Mouse (Mus musculus) CH12.LX (cell line): Measurements from ENCODE around the gene Ebf1. TPM values are rescaled to one million over a fixed set of nuclear protein-coding genes. Genes with fewer than 3 reads are reported as not detected.

Source experiments
- DNase-seq: peaks from one replicate; pipeline ENCODE4 v3.0.0-alpha.2; 2013; ENCODE audit errors: extremely low read depth
- H3K27ac ChIP-seq: 2 replicates; pipeline ENCODE4 v1.5.1; 2012; ENCODE audit warnings: low read depth, mild to moderate bottlenecking, control low read depth, moderate library complexity; ENCODE audit not compliant: insufficient read depth
- H3K27me3 ChIP-seq: replicated peaks from 2 replicates; pipeline ENCODE3; 2012; ENCODE audit warnings: inconsistent platforms
- H3K36me3 ChIP-seq, 2 experiments: replicated peaks in 1 of 2; 2 replicates each; pipeline versions ENCODE3 to v1.6.1; 2012; ENCODE audit warnings: inconsistent platforms in 1 of 2, low read length in 1 of 2, mild to moderate bottlenecking in 1 of 2, mixed read lengths in 1 of 2, moderate library complexity in 1 of 2; ENCODE audit not compliant: control insufficient read depth in 1 of 2, insufficient read depth in 1 of 2
- H3K4me1 ChIP-seq, 2 experiments: 2 replicates each; pipeline ENCODE4 v1.6.1; 2012; ENCODE audit warnings: inconsistent platforms in 1 of 2, moderate library complexity in 1 of 2; ENCODE audit not compliant: insufficient read depth in 2 of 2, control insufficient read depth in 1 of 2
- H3K4me2 ChIP-seq: 2 replicates; pipeline ENCODE4 v1.6.1; 2012; ENCODE audit warnings: low read depth, mild to moderate bottlenecking, control low read depth; ENCODE audit not compliant: poor library complexity, insufficient read depth, severe bottlenecking
- H3K4me3 ChIP-seq, 3 experiments: fragments of 150-350 bp in 1 of 3; sonication (generic) in 1 of 3; replicated peaks in 1 of 3; 2 replicates each; pipeline versions ENCODE3 to v1.5.1; 2011 to 2012; ENCODE audit warnings: low read depth in 2 of 3, low read length in 2 of 3, mild to moderate bottlenecking in 2 of 3, moderate library complexity in 2 of 3, control low read depth in 1 of 3, improper control_type of control experiment in 1 of 3, inconsistent platforms in 1 of 3, mixed read lengths in 1 of 3; ENCODE audit not compliant: poor library complexity in 1 of 3
- H3K79me2 ChIP-seq: replicated peaks from 2 replicates; pipeline ENCODE4 v1.6.1; 2012; ENCODE audit warnings: mild to moderate bottlenecking, moderate library complexity; ENCODE audit not compliant: control insufficient read depth, poor library complexity, insufficient read depth, severe bottlenecking; ENCODE audit errors: extremely low read depth
- H3K9ac ChIP-seq: 2 replicates; pipeline ENCODE4 v1.6.1; 2012; ENCODE audit warnings: low read depth, mild to moderate bottlenecking, control low read depth, moderate library complexity; ENCODE audit not compliant: insufficient read depth
- H3K9me3 ChIP-seq: replicated peaks from 2 replicates; pipeline ENCODE3; 2012; ENCODE audit warnings: low read length, inconsistent platforms, mixed read lengths
- BHLHE40 ChIP-seq: IDR thresholded peaks from 2 replicates; pipeline ENCODE4 v1.6.1; 2011; ENCODE audit warnings: mild to moderate bottlenecking, low read depth, low read length, improper control_type of control experiment
- CHD1 ChIP-seq: IDR thresholded peaks from 2 replicates; pipeline ENCODE4 v1.6.1; 2012; ENCODE audit warnings: low read depth, low read length, improper control_type of control experiment, inconsistent platforms
- CHD2 ChIP-seq: IDR thresholded peaks from 2 replicates; pipeline ENCODE4 v1.6.1; 2011; ENCODE audit warnings: low read length, improper control_type of control experiment
- ELF1 ChIP-seq: IDR thresholded peaks from 2 replicates; pipeline ENCODE4 v1.6.1; 2014; ENCODE audit warnings: low read depth, mild to moderate bottlenecking, inconsistent platforms, low read length, improper control_type of control experiment
- EP300 ChIP-seq: IDR thresholded peaks from 2 replicates; pipeline ENCODE4 v1.6.1; 2011; ENCODE audit warnings: low read length, improper control_type of control experiment
- ETS1 ChIP-seq: conservative IDR thresholded peaks from 2 replicates; pipeline ENCODE4 v1.6.1; 2012; ENCODE audit warnings: low read depth, mild to moderate bottlenecking, inconsistent platforms, low read length, improper control_type of control experiment, moderate library complexity
- HCFC1 ChIP-seq: IDR thresholded peaks from 2 replicates; pipeline ENCODE4 v1.6.1; 2012; ENCODE audit warnings: low read depth, mild to moderate bottlenecking, inconsistent platforms, low read length, improper control_type of control experiment
- IRF4 ChIP-seq: IDR thresholded peaks from 2 replicates; pipeline ENCODE4 v1.6.1; 2014; ENCODE audit warnings: low read depth, mild to moderate bottlenecking, inconsistent platforms, low read length, improper control_type of control experiment
- JUN ChIP-seq: IDR thresholded peaks from 2 replicates; pipeline ENCODE4 v1.6.1; 2011; ENCODE audit warnings: low read depth, mild to moderate bottlenecking, low read length, improper control_type of control experiment, moderate library complexity; ENCODE audit not compliant: insufficient read depth
- JUND ChIP-seq: conservative IDR thresholded peaks from 2 replicates; pipeline ENCODE4 v1.6.1; 2011; ENCODE audit warnings: low read depth, low read length, improper control_type of control experiment
- KAT2A ChIP-seq: IDR thresholded peaks from 2 replicates; pipeline ENCODE4 v1.6.1; 2012; ENCODE audit warnings: low read length, improper control_type of control experiment, inconsistent platforms; ENCODE audit not compliant: insufficient replicate concordance
- MAZ ChIP-seq: IDR thresholded peaks from 2 replicates; pipeline ENCODE4 v1.6.1; 2012; ENCODE audit warnings: low read depth, mild to moderate bottlenecking, inconsistent platforms, low read length, improper control_type of control experiment, moderate library complexity
- MEF2A ChIP-seq: IDR thresholded peaks from 2 replicates; pipeline ENCODE4 v1.6.1; 2014; ENCODE audit warnings: low read depth, mild to moderate bottlenecking, inconsistent platforms, low read length, improper control_type of control experiment, borderline replicate concordance
- MXI1 ChIP-seq: IDR thresholded peaks from 2 replicates; pipeline ENCODE4 v1.6.1; 2011; ENCODE audit warnings: mild to moderate bottlenecking, low read depth, low read length, improper control_type of control experiment
- MYC ChIP-seq: IDR thresholded peaks from 2 replicates; pipeline ENCODE4 v1.6.1; 2011; ENCODE audit warnings: low read depth, mild to moderate bottlenecking, improper control_type of control experiment, low read length
- PAX5 ChIP-seq: IDR thresholded peaks from 2 replicates; pipeline ENCODE4 v1.6.1; 2012; ENCODE audit warnings: low read length, inconsistent platforms, mixed read lengths
- RCOR1 ChIP-seq: conservative IDR thresholded peaks from 2 replicates; pipeline ENCODE4 v1.6.1; 2012; ENCODE audit warnings: low read depth, mild to moderate bottlenecking, inconsistent platforms, low read length, improper control_type of control experiment
- SIN3A ChIP-seq: IDR thresholded peaks from 2 replicates; pipeline ENCODE4 v1.6.1; 2012; ENCODE audit warnings: low read length, improper control_type of control experiment, inconsistent platforms
- SMC3 ChIP-seq: IDR thresholded peaks from 2 replicates; pipeline ENCODE4 v1.6.1; 2011; ENCODE audit warnings: low read depth, low read length, improper control_type of control experiment
- TCF12 ChIP-seq: IDR thresholded peaks from 2 replicates; pipeline ENCODE4 v1.6.1; 2014; ENCODE audit warnings: low read depth, mild to moderate bottlenecking, inconsistent platforms, low read length, improper control_type of control experiment
- UBTF ChIP-seq: IDR thresholded peaks from 2 replicates; pipeline ENCODE4 v1.6.1; 2012; ENCODE audit warnings: low read depth, mild to moderate bottlenecking, inconsistent platforms, low read length, improper control_type of control experiment, moderate library complexity
- USF2 ChIP-seq: conservative IDR thresholded peaks from 2 replicates; pipeline ENCODE4 v1.6.1; 2011; ENCODE audit warnings: low read depth, low read length, improper control_type of control experiment
- ZKSCAN1 ChIP-seq: IDR thresholded peaks from 2 replicates; pipeline ENCODE4 v1.6.1; 2012; ENCODE audit warnings: low read depth, inconsistent platforms, low read length, improper control_type of control experiment, borderline replicate concordance
- ZNF384 ChIP-seq: IDR thresholded peaks from 2 replicates; pipeline ENCODE4 v1.6.1; 2012; ENCODE audit warnings: low read depth, low read length, improper control_type of control experiment, inconsistent platforms
- dilution Hi-C: fragments of 300-500 bp; cut with MboI; formaldehyde crosslinking; loops from 2 replicates; pipeline ENCODE4 v1.14.3; 2020; ENCODE audit warnings: low sequenced_read_pairs; ENCODE audit not compliant: extremely low pct_unique_long_range_greater_than_20kb, extremely low pct_ligation_motif_present
- in situ Hi-C: fragments of 300-500 bp; cut with MboI; formaldehyde crosslinking; loops from 3 replicates; pipeline ENCODE4 v1.14.3; 2019; ENCODE audit warnings: low sequenced_read_pairs, low pct_ligation_motif_present, low pct_unique_long_range_greater_than_20kb, mixed read lengths
- polyA plus RNA-seq: library from polyadenylated mRNA; unstranded; fragments of >175 nt; gene quantifications from 2 replicates; pipeline ENCODE4 v1.2.1, GENCODE M21; 2012; ENCODE audit warnings: low read depth; ENCODE audit not compliant: insufficient read length
- total RNA-seq, 2 experiments: library from RNA; depleted of rRNA; stranded (reverse); fragments of 300-350 nt in 1 of 2; fragments of >200 nt in 1 of 2; gene quantifications; 2 replicates each; pipeline ENCODE4 v1.2.3; 2012 to 2014

Ebf1 gene
- total and polyA plus RNA-seq, 3 experiments: 37.8 to 60.7 (median 42.8) TPM

DNA sequence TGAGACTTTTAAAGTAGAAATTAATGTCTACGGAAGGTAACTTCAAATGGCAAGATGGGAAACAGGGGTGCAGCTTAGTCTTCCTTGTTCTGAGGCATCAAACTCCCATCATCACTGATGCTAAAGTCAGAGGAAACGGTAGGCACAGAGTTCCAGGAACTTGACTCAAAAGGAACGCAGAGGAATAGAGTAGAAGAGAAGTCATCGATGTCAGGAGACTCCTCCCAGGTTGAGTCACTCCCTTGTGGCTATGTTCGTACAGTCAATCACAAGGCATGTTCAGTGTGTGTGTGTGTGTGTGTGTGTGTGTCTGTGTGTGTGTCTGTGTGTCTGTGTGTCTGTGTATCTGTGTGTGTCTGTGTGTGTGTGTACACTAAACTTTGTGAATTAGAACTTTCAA, 108.6 kb downstream of the Ebf1 start:
- dilution Hi-C loops (no loop called here), in situ Hi-C loops (no loop called here)
- Histone ChIP-seq H3K36me3 (peaks cover 16 to 53% of the 10 kb centered on the region in 2 experiments), H3K9ac (no peak overlapping the region), H3K79me2 (peaks cover 20% of the 10 kb centered on the region), H3K27me3 (no peaks in the 10 kb centered on the region), H3K4me3 (no peak overlapping the region), H3K4me1 (peaks cover 23 to 49% of the 10 kb centered on the region in 2 experiments), H3K4me2 (peak overlapping the region; percentile 53), H3K9me3 (no peaks in the 10 kb centered on the region), H3K27ac (no peak overlapping the region; the same call in 1 of the 2 replicates)
- DNase-seq: peak; percentile 64
- TF ChIP-seq KAT2A: no peak
- 0 out of 2 replicates have a peak, but pooled peaks have one; percentile 30 for TF ChIP-seq RCOR1
- no peak; the same call in 1 of the 2 replicates for TF ChIP-seq SIN3A
- TF ChIP-seq IRF4: peak; percentile 87
- no peak for TF ChIP-seq ZNF384
- 0 out of 2 replicates have a peak, but pooled peaks have one; percentile 38 for TF ChIP-seq MXI1
- TF ChIP-seq MEF2A: 0 out of 2 replicates have a peak, but pooled peaks have one; percentile 11
- TF ChIP-seq ELF1: 0 out of 2 replicates have a peak, but pooled peaks have one; percentile 42
- 0 out of 2 replicates have a peak, but pooled peaks have one; percentile 65 for TF ChIP-seq CHD1
- TF ChIP-seq BHLHE40: peak; percentile 46
- TF ChIP-seq JUN: peak; percentile 46
- TF ChIP-seq JUND: peak; percentile 69
- peak; percentile 23; the same call in 1 of the 2 replicates for TF ChIP-seq EP300
- no peak for TF ChIP-seq UBTF
- TF ChIP-seq ETS1: peak; percentile 40; the same call in 1 of the 2 replicates
- no peak for TF ChIP-seq MAZ
- TF ChIP-seq PAX5: no peak
- TF ChIP-seq USF2: no peak

DNA sequence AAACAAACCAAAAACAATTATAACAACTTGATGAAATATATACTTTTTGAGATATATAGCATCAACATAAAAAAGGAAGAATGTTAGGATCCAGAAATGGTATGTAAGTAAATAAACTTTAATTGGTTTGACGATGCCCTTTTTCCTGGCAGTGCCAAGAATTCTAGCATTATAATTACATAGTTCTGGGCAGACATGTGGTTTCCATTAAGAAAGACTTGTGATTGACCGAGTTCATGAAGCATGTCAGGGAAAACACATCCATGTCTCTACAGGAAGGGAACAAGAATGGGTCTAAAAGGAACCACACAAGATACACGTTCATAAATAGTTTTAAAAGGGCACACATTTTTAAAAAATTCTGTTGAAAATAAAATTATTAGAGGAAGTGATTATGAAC, 110.3 kb downstream of the Ebf1 start:
- H3K27me3 ChIP-seq: no peaks in the 10 kb centered on the region
- DNase-seq: no peak
- in situ Hi-C loops (no loop called here), dilution Hi-C loops (no loop called here)
- H3K4me1 ChIP-seq: peaks cover 23 to 41% of the 10 kb centered on the region in 2 experiments
- H3K9ac ChIP-seq: no peak overlapping the region
- H3K27ac ChIP-seq: no peak overlapping the region
- H3K9me3 ChIP-seq: no peaks in the 10 kb centered on the region
- H3K36me3 ChIP-seq: peaks cover 25 to 58% of the 10 kb centered on the region in 2 experiments
- H3K4me2 ChIP-seq: no peak overlapping the region
- no peak overlapping the region for H3K4me3 ChIP-seq
- no peak for TF ChIP-seq ELF1
- TF ChIP-seq SIN3A: no peak
- TF ChIP-seq PAX5: no peak
- no peak for TF ChIP-seq MXI1
- no peak for TF ChIP-seq CHD2
- TF ChIP-seq TCF12: no peak
- no peak for TF ChIP-seq UBTF
- no peak for TF ChIP-seq HCFC1
- TF ChIP-seq MEF2A: no peak
- no peak for TF ChIP-seq JUND
- no peak for TF ChIP-seq MAZ
- no peak for TF ChIP-seq ZKSCAN1
- no peak for TF ChIP-seq RCOR1
- TF ChIP-seq MYC: no peak
- no peak for TF ChIP-seq SMC3
- H3K79me2 ChIP-seq: peaks cover 20% of the 10 kb centered on the region
